Mouse (Mus musculus): ENCODE measurements around the gene F830045P16Rik. TPM values are rescaled to one million over a fixed set of nuclear protein-coding genes. Genes with fewer than 3 reads are reported as not detected.
"Not testable (repeated sequence)": the region's sequence is repeated elsewhere in the genome, so short reads cannot be mapped to it uniquely, and the experiment has no call there.

Gene F830045P16Rik
- polyA plus RNA-seq, 1 experiment, result not detected

- H3K27ac ChIP-seq (replicated peaks; ENCODE audit: low read depth, low read length), result no peak overlapping the region
- no peaks in the 10 kb centered on the region for H3K4me1 ChIP-seq (ENCODE audit: control insufficient read depth, insufficient read depth, insufficient read length, low read length)
These were observed 64.5 kb downstream of the F830045P16Rik start for GRCm38 (mm10) chr2:129471905-129472304.

GRCm38 (mm10) chr2:129470839-129471238 lies 65.6 kb downstream of the F830045P16Rik start:
- no peaks in the 10 kb centered on the region for H3K4me1 ChIP-seq (ENCODE audit: control insufficient read depth, insufficient read depth, insufficient read length, low read length)
- no peak overlapping the region for H3K4me3 ChIP-seq (ENCODE audit: insufficient read depth, low read depth, low read length)
- H3K27ac ChIP-seq (replicated peaks; ENCODE audit: low read depth, low read length), result no peak overlapping the region

More at GRCm38 (mm10) chr2:129471905-129472304, 64.5 kb downstream of the F830045P16Rik start:
- no peak overlapping the region for H3K4me3 ChIP-seq (ENCODE audit: insufficient read depth, low read depth, low read length)

- not testable (repeated sequence) for H3K4me1 ChIP-seq (ENCODE audit: control insufficient read depth, insufficient read depth, insufficient read length, low read length)
These were observed 97.6 kb downstream of the F830045P16Rik start for GRCm38 (mm10) chr2:129438772-129439171.

GRCm38 (mm10) chr2:129435154-129435553 lies 101.2 kb downstream of the F830045P16Rik start:
- Histone ChIP-seq H3K4me3 (ENCODE audit: insufficient read depth, low read depth, low read length) (no peak overlapping the region), H3K4me1 (ENCODE audit: control insufficient read depth, insufficient read depth, insufficient read length, low read length) (no peaks in the 10 kb centered on the region), H3K27ac (replicated peaks; ENCODE audit: low read depth, low read length) (no peak overlapping the region)

More at GRCm38 (mm10) chr2:129438772-129439171, 97.6 kb downstream of the F830045P16Rik start:
- H3K4me3 ChIP-seq (ENCODE audit: insufficient read depth, low read depth, low read length); H3K27ac ChIP-seq (replicated peaks; ENCODE audit: low read depth, low read length): not testable (repeated sequence)

DNA sequence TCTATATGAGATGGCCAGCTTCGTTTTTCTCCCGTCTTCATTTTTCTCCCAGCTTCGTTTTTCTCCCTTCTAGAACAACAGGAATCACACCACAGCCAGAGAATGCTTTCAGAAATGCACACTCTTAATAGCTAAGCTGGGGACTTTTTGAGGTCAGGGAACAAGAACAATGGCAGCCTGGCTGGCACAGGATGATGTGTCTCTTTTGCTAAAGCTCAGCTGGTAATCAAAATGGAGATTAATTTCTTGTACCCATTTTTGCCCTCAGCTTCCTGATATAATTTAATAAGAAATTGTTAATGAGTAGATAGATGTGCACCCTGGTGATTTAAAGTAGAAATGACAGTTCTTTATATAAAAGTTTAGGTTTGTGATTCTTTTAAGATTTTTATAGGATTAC lies 112.7 kb downstream of the F830045P16Rik start:
- H3K4me3 ChIP-seq (ENCODE audit: insufficient read depth, low read depth, low read length), result no peak overlapping the region
- H3K4me1 ChIP-seq (ENCODE audit: control insufficient read depth, insufficient read depth, insufficient read length, low read length), result no peaks in the 10 kb centered on the region
- no peak overlapping the region for H3K27ac ChIP-seq (replicated peaks; ENCODE audit: low read depth, low read length)

DNA sequence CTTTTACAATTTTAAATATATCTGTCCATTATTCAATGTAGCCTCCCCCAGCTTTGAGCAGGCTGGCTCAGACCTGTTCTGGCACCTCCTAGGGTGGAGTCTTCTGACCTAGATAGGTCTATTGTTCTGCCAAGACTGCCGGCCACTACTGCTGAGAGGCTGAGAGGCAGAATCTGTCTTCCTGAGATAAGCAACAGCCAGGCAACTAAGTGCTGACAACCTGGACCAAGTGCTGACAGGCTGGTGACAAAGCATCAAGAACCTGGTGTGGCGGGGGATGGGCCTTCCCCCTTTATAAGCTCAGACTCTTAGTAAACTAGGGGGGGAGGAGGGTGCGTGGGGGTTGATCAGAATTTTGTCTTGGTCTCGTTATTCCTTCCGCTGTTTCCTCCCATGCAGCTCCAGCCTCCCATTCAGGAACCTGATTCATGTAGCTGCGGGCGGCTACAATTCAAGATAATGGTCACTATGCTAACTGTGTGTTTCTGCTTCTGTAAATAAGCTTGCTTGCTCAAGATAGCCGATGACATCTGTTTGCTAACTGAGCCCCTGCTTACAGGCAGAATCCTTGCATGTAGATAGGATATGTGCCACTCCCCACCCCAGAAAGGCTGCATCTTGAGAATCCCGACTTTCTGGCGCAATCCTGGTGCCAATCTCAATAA lies 115.4 kb downstream of the F830045P16Rik start:
- Histone ChIP-seq H3K27ac (replicated peaks; ENCODE audit: low read depth, low read length) (no peak overlapping the region), H3K4me1 (ENCODE audit: control insufficient read depth, insufficient read depth, insufficient read length, low read length) (no peaks in the 10 kb centered on the region), H3K4me3 (ENCODE audit: insufficient read depth, low read depth, low read length) (no peak overlapping the region)

- no peak overlapping the region for H3K27ac ChIP-seq (replicated peaks; ENCODE audit: low read depth, low read length)
- no peak overlapping the region for H3K4me3 ChIP-seq (ENCODE audit: insufficient read depth, low read depth, low read length)
- H3K4me1 ChIP-seq (ENCODE audit: control insufficient read depth, insufficient read depth, insufficient read length, low read length), result no peaks in the 10 kb centered on the region
These were observed 117.0 kb downstream of the F830045P16Rik start for GRCm38 (mm10) chr2:129419361-129419880.

DNA sequence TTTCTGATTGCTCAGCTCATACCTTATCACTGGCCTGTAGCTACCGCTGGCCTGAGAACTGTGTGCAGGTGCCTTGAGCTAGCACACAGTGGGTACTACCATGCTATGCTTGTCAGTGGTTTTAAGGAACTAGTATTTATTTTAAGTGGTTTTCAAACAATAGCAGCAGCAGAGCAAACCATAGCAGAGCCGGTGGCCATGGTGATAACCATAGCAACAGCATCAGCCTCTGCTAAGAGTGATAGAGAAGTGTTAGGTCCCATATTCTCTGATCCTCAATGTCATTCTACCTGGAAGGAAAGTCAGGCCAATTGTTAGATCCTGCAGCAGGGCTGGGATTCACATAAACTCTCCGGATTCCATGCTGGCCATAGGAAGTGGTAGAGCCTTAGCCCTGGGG lies 121.8 kb downstream of the F830045P16Rik start:
- H3K4me3 ChIP-seq (ENCODE audit: insufficient read depth, low read depth, low read length), result no peak overlapping the region
- no peaks in the 10 kb centered on the region for H3K4me1 ChIP-seq (ENCODE audit: control insufficient read depth, insufficient read depth, insufficient read length, low read length)
- no peak overlapping the region for H3K27ac ChIP-seq (replicated peaks; ENCODE audit: low read depth, low read length)

GRCm38 (mm10) chr2:129413488-129413887 lies 122.9 kb downstream of the F830045P16Rik start:
- Histone ChIP-seq H3K4me3 (ENCODE audit: insufficient read depth, low read depth, low read length) (no peak overlapping the region), H3K27ac (replicated peaks; ENCODE audit: low read depth, low read length) (no peak overlapping the region), H3K4me1 (ENCODE audit: control insufficient read depth, insufficient read depth, insufficient read length, low read length) (no peaks in the 10 kb centered on the region)

DNA sequence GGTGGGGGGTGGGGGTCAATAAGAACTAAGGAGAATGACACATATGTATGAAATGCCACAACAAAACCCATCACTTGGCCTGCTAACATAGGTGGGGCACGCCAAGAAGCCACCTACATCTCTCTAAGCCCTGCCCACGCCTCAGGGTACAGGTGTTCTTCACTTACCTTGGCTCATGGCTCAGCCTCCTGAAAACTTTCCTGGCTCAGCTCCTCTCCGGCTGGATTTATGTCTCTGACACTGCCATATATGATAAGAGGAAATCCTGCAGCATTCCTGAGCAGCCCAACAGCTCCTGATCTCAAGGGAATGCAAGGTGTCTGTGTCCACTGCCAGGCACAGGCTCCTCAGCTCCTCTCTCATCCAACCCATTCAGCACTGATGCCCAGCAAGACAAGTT lies 124.8 kb downstream of the F830045P16Rik start:
- H3K4me3 ChIP-seq (ENCODE audit: insufficient read depth, low read depth, low read length), result no peak overlapping the region

DNA sequence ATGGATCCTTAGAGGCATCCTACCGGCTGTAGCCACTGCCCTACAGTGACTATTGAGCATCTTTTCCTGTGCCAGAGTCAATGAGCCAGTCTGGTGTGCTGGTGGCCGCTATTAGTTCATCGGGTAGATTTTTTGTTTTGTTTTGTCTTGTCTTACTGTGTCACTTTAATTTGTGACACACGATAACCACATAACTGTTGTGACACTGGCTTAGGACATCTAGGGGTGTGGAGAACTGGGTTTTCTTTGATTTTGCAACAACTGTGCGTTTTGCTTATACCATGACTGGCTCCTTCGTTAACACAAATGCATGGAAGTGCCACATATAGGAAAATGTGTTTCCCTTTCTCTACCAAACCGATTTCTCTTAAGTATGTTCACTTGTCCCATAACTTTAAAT lies 126.1 kb downstream of the F830045P16Rik start:
- no peak overlapping the region for H3K27ac ChIP-seq (replicated peaks; ENCODE audit: low read depth, low read length)
- no peak overlapping the region for H3K4me3 ChIP-seq (ENCODE audit: insufficient read depth, low read depth, low read length)
- H3K4me1 ChIP-seq (ENCODE audit: control insufficient read depth, insufficient read depth, insufficient read length, low read length), result no peaks in the 10 kb centered on the region

More for the DNA sequence above, 124.8 kb downstream of the F830045P16Rik start:
- H3K27ac ChIP-seq (replicated peaks; ENCODE audit: low read depth, low read length), result no peak overlapping the region
- no peaks in the 10 kb centered on the region for H3K4me1 ChIP-seq (ENCODE audit: control insufficient read depth, insufficient read depth, insufficient read length, low read length)

- Histone ChIP-seq H3K4me3 (ENCODE audit: insufficient read depth, low read depth, low read length) (no peak overlapping the region), H3K27ac (replicated peaks; ENCODE audit: low read depth, low read length) (no peak overlapping the region), H3K4me1 (ENCODE audit: control insufficient read depth, insufficient read depth, insufficient read length, low read length) (no peaks in the 10 kb centered on the region)
These were observed 127.9 kb downstream of the F830045P16Rik start for GRCm38 (mm10) chr2:129408476-129408875.

Other genes starting within 250 kb of the F830045P16Rik start
- 0.38 TPM in 1 of 2 replicates, not detected in the other for gene Ckap2l, start 239.4 kb downstream of the F830045P16Rik start, polyA plus RNA-seq (2012; ENCODE audit: insufficient read depth, insufficient read length, missing spikeins)
- gene Il1a, start 226.6 kb downstream of the F830045P16Rik start, polyA plus RNA-seq (2012; ENCODE audit: insufficient read depth, insufficient read length, missing spikeins), result not detected in 2 replicates
- gene Il1b, start 165.5 kb downstream of the F830045P16Rik start, polyA plus RNA-seq (2012; ENCODE audit: insufficient read depth, insufficient read length, missing spikeins), result 1.7 and 9.4 TPM in 2 replicates
- 10.9 and 11.9 TPM in 2 replicates for gene Sirpa, start 56.2 kb upstream of the F830045P16Rik start, polyA plus RNA-seq (2012; ENCODE audit: insufficient read depth, insufficient read length, missing spikeins)
- gene Pdyn, start 163.2 kb upstream of the F830045P16Rik start, polyA plus RNA-seq (2012; ENCODE audit: insufficient read depth, insufficient read length, missing spikeins), result not detected in 2 replicates